Mouse (Mus musculus) kidney, embryonic 15.5 days (tissue): ENCODE data around the gene Mfrp. TPM values are rescaled to one million over a fixed set of nuclear protein-coding genes. Genes with fewer than 3 reads are reported as not detected.

Experiments
- ATAC-seq: fragments of 200-750 bp; cut with Nextera tagmentation; replicated peaks from 2 replicates; pipeline ENCODE4 v1.8.0; 2017; ENCODE audit warnings: moderate TSS enrichment; ENCODE audit not compliant: low FRiP score
- H3K27ac ChIP-seq: fragments of 300-500 bp; sonication (generic); 2 replicates; pipeline ENCODE4 v1.5.1; 2015; ENCODE audit warnings: mild to moderate bottlenecking, inconsistent platforms
- H3K27me3 ChIP-seq: fragments of 300-500 bp; sonication (generic); 2 replicates; pipeline ENCODE4 v1.6.1; 2015; ENCODE audit warnings: inconsistent platforms
- H3K36me3 ChIP-seq: fragments of 300-500 bp; sonication (generic); 2 replicates; pipeline ENCODE4 v1.6.1; 2015; ENCODE audit warnings: inconsistent platforms
- H3K4me1 ChIP-seq: fragments of 300-500 bp; sonication (generic); 2 replicates; pipeline ENCODE4 v1.6.1; 2015; ENCODE audit warnings: inconsistent platforms
- H3K4me2 ChIP-seq: fragments of 300-500 bp; sonication (generic); 2 replicates; pipeline ENCODE4 v1.6.1; 2015; ENCODE audit warnings: moderate library complexity, mild to moderate bottlenecking, inconsistent platforms
- H3K4me3 ChIP-seq: fragments of 300-500 bp; sonication (generic); replicated peaks from 2 replicates; pipeline ENCODE4 v1.5.1; 2015; ENCODE audit warnings: mild to moderate bottlenecking, inconsistent platforms
- H3K9ac ChIP-seq: fragments of 300-500 bp; sonication (generic); 2 replicates; pipeline ENCODE4 v1.6.1; 2015; ENCODE audit warnings: mild to moderate bottlenecking, inconsistent platforms
- H3K9me3 ChIP-seq: fragments of 300-500 bp; sonication (generic); replicated peaks from 2 replicates; pipeline ENCODE4 v1.6.1; 2016; ENCODE audit warnings: inconsistent platforms
- WGBS: fragments of 180-500 bp; shearing (Covaris S2); methylation state at CpG from one replicate; pipeline ENCODE4 v1.1.7; 2015; ENCODE audit warnings: mixed read lengths; 5-methylcytosine and 5-hydroxymethylcytosine counted together
- polyA plus RNA-seq: library from polyadenylated mRNA; unstranded; fragments of >200 nt; fragmentation: Nextera tagmentation; extraction: Ambion mirVana; gene quantifications from 2 replicates; pipeline ENCODE4 v1.2.1, GENCODE M21; 2015

Mfrp gene
- polyA plus RNA-seq, 1 experiment from 2014 or later: not detected

- ATAC-seq: peak; percentile 52; the same call in 1 of the 2 replicates
- Histone ChIP-seq H3K4me3 (no peak overlapping the region), H3K9ac (0 out of 2 replicates have a peak overlapping the region, but pooled peaks have one; percentile 8), H3K4me1 (peaks cover 44% of the 10 kb centered on the region), H3K4me2 (peak overlapping the region; percentile 39), H3K36me3 (no peaks in the 10 kb centered on the region), H3K9me3 (no peaks in the 10 kb centered on the region), H3K27me3 (no peaks in the 10 kb centered on the region), H3K27ac (peak overlapping the region; percentile 76)
- WGBS: 24% methylated on average over 18 of the region's 18 CpGs
Observed at GRCm38 (mm10) chr9:44125546-44126428, 24.3 kb downstream of the Mfrp start.

GRCm38 (mm10) chr9:44126746-44127145, 25.2 kb downstream of the Mfrp start:
- H3K9me3 ChIP-seq: no peaks in the 10 kb centered on the region
- WGBS: 85% methylated on average over 3 of the region's 3 CpGs
- no peak overlapping the region for H3K4me3 ChIP-seq
- peak overlapping the region; percentile 76 for H3K27ac ChIP-seq
- H3K27me3 ChIP-seq: no peaks in the 10 kb centered on the region
- no peak overlapping the region for H3K4me2 ChIP-seq
- no peak for ATAC-seq
- H3K36me3 ChIP-seq: no peaks in the 10 kb centered on the region
- H3K4me1 ChIP-seq: peaks cover 53% of the 10 kb centered on the region
- no peak overlapping the region for H3K9ac ChIP-seq

- Histone ChIP-seq H3K4me3 (no peak overlapping the region), H3K27ac (peak overlapping the region; percentile 33), H3K27me3 (no peaks in the 10 kb centered on the region), H3K9ac (no peak overlapping the region), H3K4me2 (no peak overlapping the region), H3K9me3 (no peaks in the 10 kb centered on the region), H3K36me3 (no peaks in the 10 kb centered on the region), H3K4me1 (peaks cover 58% of the 10 kb centered on the region)
- ATAC-seq: no peak
- WGBS: 54% methylated on average over 3 of the region's 3 CpGs
Observed at GRCm38 (mm10) chr9:44127351-44127801, 25.8 kb downstream of the Mfrp start.

- peaks cover 7% of the 10 kb centered on the region for H3K27me3 ChIP-seq
- ATAC-seq: no peak
- no peaks in the 10 kb centered on the region for H3K36me3 ChIP-seq
- H3K9ac ChIP-seq: peak overlapping the region; percentile 44
- peak overlapping the region; percentile 70 for H3K4me2 ChIP-seq
- H3K4me3 ChIP-seq: peak overlapping the region; percentile 37
- H3K27ac ChIP-seq: peak overlapping the region; percentile 90
- WGBS: 9% methylated on average over 9 of the region's 9 CpGs
- H3K9me3 ChIP-seq: no peaks in the 10 kb centered on the region
- H3K4me1 ChIP-seq: peaks cover 80% of the 10 kb centered on the region
Observed at GRCm38 (mm10) chr9:44129633-44130032, 28.1 kb downstream of the Mfrp start.

- Histone ChIP-seq H3K4me2 (peak overlapping the region; percentile 70), H3K27me3 (peaks cover 7% of the 10 kb centered on the region), H3K9me3 (no peaks in the 10 kb centered on the region), H3K36me3 (no peaks in the 10 kb centered on the region), H3K9ac (peak overlapping the region; percentile 44), H3K27ac (peak overlapping the region; percentile 90), H3K4me3 (peak overlapping the region; percentile 37), H3K4me1 (peaks cover 80% of the 10 kb centered on the region)
- peak; percentile 50 for ATAC-seq
- WGBS: under 1% methylated on average over 27 of the region's 27 CpGs
Observed at GRCm38 (mm10) chr9:44130034-44130433, 28.5 kb downstream of the Mfrp start.

GRCm38 (mm10) chr9:44130581-44131275, 29.2 kb downstream of the Mfrp start:
- no peaks in the 10 kb centered on the region for H3K9me3 ChIP-seq
- H3K4me2 ChIP-seq: peak overlapping the region; percentile 70
- peaks cover 80% of the 10 kb centered on the region for H3K4me1 ChIP-seq
- H3K36me3 ChIP-seq: no peaks in the 10 kb centered on the region
- H3K9ac ChIP-seq: no peak overlapping the region
- H3K27ac ChIP-seq: peak overlapping the region; percentile 90
- H3K27me3 ChIP-seq: peaks cover 7% of the 10 kb centered on the region
- WGBS: 18% methylated on average over 19 of the region's 19 CpGs
- ATAC-seq: peak; percentile 28; the same call in 1 of the 2 replicates
- peak overlapping the region; percentile 37 for H3K4me3 ChIP-seq

- Histone ChIP-seq H3K9ac (no peak overlapping the region), H3K4me1 (peaks cover 80% of the 10 kb centered on the region), H3K4me2 (peak overlapping the region; percentile 70), H3K36me3 (no peaks in the 10 kb centered on the region), H3K27ac (peak overlapping the region; percentile 90), H3K9me3 (no peaks in the 10 kb centered on the region), H3K27me3 (peaks cover 7% of the 10 kb centered on the region), H3K4me3 (no peak overlapping the region)
- no peak for ATAC-seq
- WGBS: 44% methylated on average over 7 of the region's 7 CpGs
Observed at GRCm38 (mm10) chr9:44131276-44131590, 29.7 kb downstream of the Mfrp start.

GRCm38 (mm10) chr9:44132200-44132599, 30.7 kb downstream of the Mfrp start:
- ATAC-seq: no peak
- WGBS: 69% methylated on average over 5 of the region's 5 CpGs
- Histone ChIP-seq H3K4me2 (0 out of 2 replicates have a peak overlapping the region, but pooled peaks have one; percentile 92), H3K9ac (no peak overlapping the region), H3K4me1 (peaks cover 81% of the 10 kb centered on the region), H3K36me3 (peaks cover 6% of the 10 kb centered on the region; the same call in 1 of the 2 replicates), H3K4me3 (no peak overlapping the region), H3K9me3 (no peaks in the 10 kb centered on the region), H3K27ac (peak overlapping the region; percentile 90), H3K27me3 (peaks cover 7% of the 10 kb centered on the region)

GRCm38 (mm10) chr9:44133287-44133686, 31.8 kb downstream of the Mfrp start:
- Histone ChIP-seq H3K36me3 (peaks cover 14% of the 10 kb centered on the region), H3K27ac (peak overlapping the region; percentile 87), H3K4me1 (peaks cover 86% of the 10 kb centered on the region), H3K27me3 (peaks cover 7% of the 10 kb centered on the region), H3K4me3 (peak overlapping the region; percentile 63), H3K9ac (peak overlapping the region; percentile 29), H3K9me3 (no peaks in the 10 kb centered on the region), H3K4me2 (peak overlapping the region; percentile 92)
- 0% methylated on average over 2 of the region's 2 CpGs for WGBS
- ATAC-seq: no peak

GRCm38 (mm10) chr9:44134101-44134850, 32.7 kb downstream of the Mfrp start, which contains the start of gene Mcam:
Gene Mcam, plus strand, starts transcription at chr9:44134469.
- Histone ChIP-seq H3K36me3 (peaks cover 24% of the 10 kb centered on the region), H3K9ac (peak within 1 kb of the TSS; percentile 65), H3K27ac (peak within 1 kb of the TSS; percentile 87), H3K4me1 (peaks cover 79% of the 10 kb centered on the region), H3K27me3 (peaks cover 7% of the 10 kb centered on the region), H3K9me3 (no peaks in the 10 kb centered on the region), H3K4me2 (peak within 1 kb of the TSS; percentile 92), H3K4me3 (peak within 1 kb of the TSS; percentile 63)
- WGBS: 0% methylated on average over 55 of the region's 55 CpGs
- peak; percentile 33 for ATAC-seq

- whole genome bisulfite sequencing: 2% methylated on average over 49 of the region's 49 CpGs
- peaks cover 32% of the 10 kb centered on the region for H3K36me3 ChIP-seq
- peaks cover 7% of the 10 kb centered on the region for H3K27me3 ChIP-seq
- peak overlapping the region; percentile 63 for H3K4me3 ChIP-seq
- H3K4me1 ChIP-seq: peaks cover 71% of the 10 kb centered on the region
- H3K9ac ChIP-seq: peak overlapping the region; percentile 65
- no peaks in the 10 kb centered on the region for H3K9me3 ChIP-seq
- peak overlapping the region; percentile 92 for H3K4me2 ChIP-seq
- peak; percentile 28 for ATAC-seq
- H3K27ac ChIP-seq: peak overlapping the region; percentile 87
Observed at GRCm38 (mm10) chr9:44134851-44135730, 33.6 kb downstream of the Mfrp start.
